Mouse (Mus musculus): ENCODE measurements around the gene Ubc.

GRCm38 (mm10) chr5:125404536-125404902 lies 14.5 kb upstream of the Ubc start:
- TF ChIP-seq CTCF (IDR thresholded peaks at IDR 0.05; ENCODE audit: borderline replicate concordance, control insufficient read depth, extremely low read depth, insufficient read depth, low read length, poor library complexity) (no peak), POLR2A (IDR thresholded peaks at IDR 0.05; ENCODE audit: control insufficient read depth, extremely low read depth, insufficient read depth, low read length, poor library complexity) (no peak)
